Mouse (Mus musculus): Measurements from ENCODE around the gene 1810062G17Rik. TPM values are rescaled to one million over a fixed set of nuclear protein-coding genes. Genes with fewer than 3 reads are reported as not detected.

1810062G17Rik gene
- total RNA-seq, 2 experiments from 2014 or later, result not detected

GRCm38 (mm10) chr3:36505306-36505705 is 29.6 kb downstream of the 1810062G17Rik start:
- DNase-seq, result no peak

GRCm38 (mm10) chr3:36505809-36506735 is 30.3 kb downstream of the 1810062G17Rik start:
- DNase-seq, result no peak

GRCm38 (mm10) chr3:36511491-36511890 is 35.8 kb downstream of the 1810062G17Rik start:
- DNase-seq, result no peak

GRCm38 (mm10) chr3:36516196-36516595 is 40.5 kb downstream of the 1810062G17Rik start:
- DNase-seq, result no peak

GRCm38 (mm10) chr3:36521073-36522060 is 45.6 kb downstream of the 1810062G17Rik start, which contains the start of gene Gm11549:
Gene Gm11549 (minus strand): TSS chr3:36521813.
- peak in 1 of 2 experiments; percentile 17 for DNase-seq

GRCm38 (mm10) chr3:36522137-36522536 is 46.4 kb downstream of the 1810062G17Rik start:
- no peak for DNase-seq

- DNase-seq, result no peak
Measured at GRCm38 (mm10) chr3:36524466-36524865, 48.7 kb downstream of the 1810062G17Rik start.

- peak; percentile 65 to 78 for DNase-seq
Measured at GRCm38 (mm10) chr3:36530345-36530744, 54.6 kb downstream of the 1810062G17Rik start.

GRCm38 (mm10) chr3:36530781-36531180 is 55.0 kb downstream of the 1810062G17Rik start:
- DNase-seq, result no peak

- DNase-seq, result no peak
Measured at GRCm38 (mm10) chr3:36531242-36531641, 55.5 kb downstream of the 1810062G17Rik start.

Small RNA genes lying within 50 kb of the gene (microRNA-seq; reads per million reads assigned to microRNA genes)
- gene Mir7009, result 0.54 to 0.76 reads per million in 2 experiments

Other genes with a start within 250 kb of the 1810062G17Rik start
- 100 to 1,000 TPM; 128 to 134 TPM for gene Anxa5, start within 50 bp of the 1810062G17Rik start, total RNA-seq (2021)
- not detected for gene Gm11549, start 45.9 kb downstream of the 1810062G17Rik start, total RNA-seq (2021)
- gene Exosc9, start 76.7 kb downstream of the 1810062G17Rik start, total RNA-seq (2021), result 10 to 100 TPM; 19.1 to 19.9 TPM
- gene Ccna2, start 96.2 kb downstream of the 1810062G17Rik start, total RNA-seq (2021), result under 1 TPM; 0.51 to 0.99 TPM
- 1 to 10 TPM; 5.8 to 9.1 TPM for gene Bbs7, start 137.5 kb downstream of the 1810062G17Rik start, total RNA-seq (2021)
- 1 to 10 TPM; 4.8 to 9.7 TPM for gene Trpc3, start 214.2 kb downstream of the 1810062G17Rik start, total RNA-seq (2021)

All from heart, adult 18-20 months (tissue).